Mouse (Mus musculus): ENCODE results near the gene Hnf1b.

- TF ChIP-seq CTCF (IDR thresholded peaks at IDR 0.05; ENCODE audit: low read depth) = no peak
- TF ChIP-seq EP300 (IDR thresholded peaks at IDR 0.05; ENCODE audit: low read depth) = no peak
These were observed 3.4 kb downstream of the Hnf1b start for GRCm38 (mm10) chr11:83853221-83853792.
